Mouse (Mus musculus) liver, embryonic 14.5 days (tissue): ENCODE measurements around the gene Ranbp3l. TPM values are rescaled to one million over a fixed set of nuclear protein-coding genes. Genes with fewer than 3 reads are reported as not detected.

Source experiments
- ATAC-seq: fragments of 200-750 bp; cut with Nextera tagmentation; 2 replicates; pipeline ENCODE4 v1.8.0; 2017; ENCODE audit warnings: moderate number of reproducible peaks, mild to moderate bottlenecking, moderate library complexity; ENCODE audit not compliant: insufficient read depth
- DNase-seq, 3 experiments: peaks; one replicate each; pipeline ENCODE4 v3.0.0-alpha.2; 2012 to 2013; ENCODE audit warnings: low read depth in 3 of 3, low spot score in 3 of 3
- H3K27ac ChIP-seq: fragments of 300-500 bp; sonication (generic); 2 replicates; pipeline ENCODE4 v1.5.1; 2014; ENCODE audit warnings: moderate library complexity, mild to moderate bottlenecking, control low read depth, inconsistent platforms
- H3K27me3 ChIP-seq: fragments of 300-500 bp; sonication (generic); 2 replicates; pipeline ENCODE4 v1.6.1; 2014; ENCODE audit warnings: mild to moderate bottlenecking, low read length, moderate library complexity; ENCODE audit not compliant: control insufficient read depth, insufficient read depth
- H3K36me3 ChIP-seq: fragments of 300-500 bp; sonication (generic); replicated peaks from 2 replicates; pipeline ENCODE4 v1.6.1; 2014; ENCODE audit warnings: low read depth; ENCODE audit not compliant: control insufficient read depth, insufficient read depth
- H3K4me1 ChIP-seq, 2 experiments: fragments of 200-500 bp in 1 of 2; fragments of 300-500 bp in 1 of 2; sonication (generic) in 1 of 2; replicated peaks; 2 replicates each; pipeline ENCODE4 v1.6.1; 2012 to 2014; ENCODE audit warnings: antibody characterized with exemption in 1 of 2, inconsistent platforms in 1 of 2, low read length in 1 of 2; ENCODE audit not compliant: control insufficient read depth in 2 of 2, insufficient read depth in 2 of 2
- H3K4me2 ChIP-seq: fragments of 300-500 bp; sonication (generic); 2 replicates; pipeline ENCODE4 v1.6.1; 2014; ENCODE audit warnings: low read depth, mild to moderate bottlenecking, control low read depth, moderate library complexity
- H3K4me3 ChIP-seq, 2 experiments: fragments of 200-500 bp in 1 of 2; fragments of 300-500 bp in 1 of 2; sonication (generic) in 1 of 2; 2 replicates each; pipeline ENCODE4 v1.5.1; 2012 to 2014; ENCODE audit warnings: low read depth in 2 of 2, low read length in 2 of 2, mild to moderate bottlenecking in 2 of 2, control low read depth in 1 of 2, inconsistent platforms in 1 of 2, moderate library complexity in 1 of 2; ENCODE audit not compliant: insufficient read depth in 1 of 2
- H3K9ac ChIP-seq: fragments of 300-500 bp; sonication (generic); replicated peaks from 2 replicates; pipeline ENCODE4 v1.6.1; 2014; ENCODE audit warnings: mild to moderate bottlenecking, control low read depth, moderate library complexity
- H3K9me3 ChIP-seq: fragments of 300-500 bp; sonication (generic); 2 replicates; pipeline ENCODE4 v1.6.1; 2016; ENCODE audit warnings: low read length, mixed read lengths; ENCODE audit not compliant: control insufficient read depth
- CTCF ChIP-seq: IDR thresholded peaks from 2 replicates; pipeline ENCODE4 v1.5.1; 2016; ENCODE audit warnings: antibody characterized with exemption, low read depth, control low read depth
- EP300 ChIP-seq: IDR thresholded peaks from 2 replicates; pipeline ENCODE4 v1.6.1; 2016; ENCODE audit warnings: antibody characterized with exemption, low read depth
- WGBS: fragments of 180-500 bp; shearing (Covaris S2); extraction: QIAGEN DNeasy Blood & Tissue Kit; methylation state at CpG from one replicate; pipeline ENCODE4 v1.1.7; 2014; ENCODE audit not compliant: insufficient replicate concordance; 5-methylcytosine and 5-hydroxymethylcytosine counted together
- polyA plus RNA-seq, 2 experiments: library from polyadenylated mRNA; depleted of rRNA in 1 of 2; stranded (reverse) in 1 of 2; unstranded in 1 of 2; fragments of >200 nt; fragmentation: Nextera tagmentation in 1 of 2; extraction: Ambion mirVana in 1 of 2; gene quantifications; 2 replicates each; pipeline versions ENCODE4 v1.2.1 to v1.2.3; 2012 to 2014

The Ranbp3l gene
- polyA plus RNA-seq, 2 experiments, result 0.16 to 0.60 TPM

DNA sequence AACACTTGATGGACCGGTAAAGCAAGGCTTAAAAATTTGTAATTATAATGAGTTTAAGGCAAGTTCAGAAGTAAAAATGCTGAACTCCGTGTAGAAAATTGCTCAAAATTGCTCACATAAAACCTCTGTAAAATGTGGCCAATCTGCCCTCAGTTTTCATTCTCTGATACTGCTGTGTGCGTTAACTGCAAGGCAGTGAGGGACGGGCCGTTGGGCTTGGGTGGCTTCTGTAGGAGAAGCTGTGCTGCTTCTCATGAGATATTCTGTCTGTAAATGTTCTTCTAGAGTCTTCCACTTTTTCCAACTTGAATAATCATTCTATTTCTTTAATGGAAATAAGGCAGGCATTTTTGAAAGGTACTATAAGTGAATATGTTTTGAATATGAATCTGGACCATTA, 111.9 kb downstream of the Ranbp3l start:
- no peak for TF ChIP-seq EP300
- TF ChIP-seq CTCF, result no peak
- no peaks in the 10 kb centered on the region for H3K9me3 ChIP-seq
- H3K9ac ChIP-seq, result peak overlapping the region; percentile 72
- H3K4me1 ChIP-seq, result peaks cover 68 to 73% of the 10 kb centered on the region in 2 experiments
- peaks cover 38% of the 10 kb centered on the region for H3K36me3 ChIP-seq
- peak overlapping the region; percentile 98 for H3K27ac ChIP-seq
- 18% methylated on average over 5 of the region's 5 CpGs for WGBS
- peak overlapping the region; percentile 95 for H3K4me2 ChIP-seq
- no peaks in the 10 kb centered on the region for H3K27me3 ChIP-seq
- ATAC-seq (no peak), DNase-seq (no peak)
- peak overlapping the region; percentile 34 to 49; a peak in 3 of 4 replicates for H3K4me3 ChIP-seq

DNA sequence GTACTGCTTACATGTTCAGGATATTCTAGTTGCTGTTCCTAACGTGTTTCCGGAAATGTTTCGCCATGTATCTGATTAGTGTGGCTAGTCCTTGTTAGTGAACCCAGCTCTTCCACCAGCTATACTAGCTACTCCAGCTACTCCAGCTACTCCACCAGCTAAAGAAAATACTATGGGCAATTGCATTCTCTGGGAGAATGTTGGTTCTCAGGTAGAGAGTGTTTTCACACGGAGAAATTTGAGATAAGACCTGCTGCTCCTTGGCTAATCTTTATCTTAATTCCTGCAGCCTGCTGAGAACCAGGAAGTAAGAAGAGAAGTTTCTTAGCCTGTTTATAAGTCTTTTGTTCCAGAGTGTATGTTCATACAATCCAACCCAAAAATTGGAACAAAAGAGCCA, 112.5 kb downstream of the Ranbp3l start:
- Histone ChIP-seq H3K4me3 (peak overlapping the region; percentile 10 to 49; a peak in 2 of 4 replicates), H3K4me2 (peak overlapping the region; percentile 95), H3K27ac (peak overlapping the region; percentile 90), H3K9me3 (no peaks in the 10 kb centered on the region), H3K4me1 (peaks cover 63 to 69% of the 10 kb centered on the region in 2 experiments), H3K9ac (peak overlapping the region; percentile 69), H3K36me3 (peaks cover 40% of the 10 kb centered on the region), H3K27me3 (no peaks in the 10 kb centered on the region)
- TF ChIP-seq EP300 (peak; percentile 70), CTCF (no peak)
- DNase-seq (no peak), ATAC-seq (peak; percentile 24; the same call in 1 of the 2 replicates)
- WGBS, result 6% methylated on average over 4 of the region's 4 CpGs

GRCm38 (mm10) chr15:9081294-9081693, 113.5 kb downstream of the Ranbp3l start:
- H3K36me3 ChIP-seq, result peaks cover 39% of the 10 kb centered on the region
- peak; percentile 8; the same call in 1 of the 2 replicates for ATAC-seq

GRCm38 (mm10) chr15:9082753-9083152, 115.0 kb downstream of the Ranbp3l start:
- TF ChIP-seq CTCF (no peak), EP300 (no peak)
- peak overlapping the region; percentile 32 for H3K4me2 ChIP-seq
- no peaks in the 10 kb centered on the region for H3K9me3 ChIP-seq
- WGBS, result 76% methylated on average over 9 of the region's 9 CpGs
- peaks cover 54 to 55% of the 10 kb centered on the region in 2 experiments for H3K4me1 ChIP-seq
- no peaks in the 10 kb centered on the region for H3K27me3 ChIP-seq
- peak overlapping the region; percentile 30 for H3K27ac ChIP-seq
- no peak overlapping the region for H3K4me3 ChIP-seq
- H3K9ac ChIP-seq, result no peak overlapping the region
- H3K36me3 ChIP-seq, result peaks cover 48% of the 10 kb centered on the region
- no peak for ATAC-seq
- no peak for DNase-seq

More at GRCm38 (mm10) chr15:9081294-9081693, 113.5 kb downstream of the Ranbp3l start:
- TF ChIP-seq EP300 (no peak), CTCF (no peak)
- no peak for DNase-seq
- H3K27me3 ChIP-seq, result no peaks in the 10 kb centered on the region
- H3K27ac ChIP-seq, result peak overlapping the region; percentile 58
- peaks cover 54 to 62% of the 10 kb centered on the region in 2 experiments for H3K4me1 ChIP-seq
- peak overlapping the region; percentile 59 for H3K9ac ChIP-seq
- H3K4me2 ChIP-seq, result peak overlapping the region; percentile 95
- H3K4me3 ChIP-seq, result no peak overlapping the region
- 30% methylated on average over 3 of the region's 3 CpGs for WGBS
- no peaks in the 10 kb centered on the region for H3K9me3 ChIP-seq

- peak overlapping the region; percentile 69 for H3K27ac ChIP-seq
- TF ChIP-seq CTCF, result no peak
- TF ChIP-seq EP300, result no peak
- ATAC-seq, result peak; percentile 78
- 56% methylated on average over 11 of the region's 11 CpGs for whole genome bisulfite sequencing
- DNase-seq, result no peak
- peak overlapping the region; percentile 34; the same call in 1 of the 2 replicates for H3K4me2 ChIP-seq
- H3K36me3 ChIP-seq, result peaks cover 86% of the 10 kb centered on the region
- peaks cover 19 to 35% of the 10 kb centered on the region in 2 experiments for H3K4me1 ChIP-seq
- no peaks in the 10 kb centered on the region for H3K9me3 ChIP-seq
- no peaks in the 10 kb centered on the region for H3K27me3 ChIP-seq
- H3K9ac ChIP-seq, result no peak overlapping the region
- no peak overlapping the region; a peak in 1 of 4 replicates for H3K4me3 ChIP-seq
These were observed 119.1 kb downstream of the Ranbp3l start for GRCm38 (mm10) chr15:9086813-9087212.
